Mouse (Mus musculus) testis, adult 2 months (tissue): ENCODE data around the gene Aff1.

Experiments used
- CTCF ChIP-seq: fragments of 200-500 bp; IDR thresholded peaks from 2 replicates; pipeline ENCODE4 v1.5.1; 2012; ENCODE audit warnings: low read depth, mild to moderate bottlenecking, inconsistent platforms, low read length, moderate library complexity; ENCODE audit not compliant: control insufficient read depth, insufficient read depth, insufficient replicate concordance
- POLR2A ChIP-seq: fragments of 200-500 bp; IDR thresholded peaks from 2 replicates; pipeline ENCODE4 v1.6.1; 2012; ENCODE audit warnings: low read depth, mild to moderate bottlenecking, inconsistent platforms, low read length, moderate library complexity; ENCODE audit not compliant: control insufficient read depth

GRCm38 (mm10) chr5:103732581-103732980 is 40.4 kb downstream of the Aff1 start:
- TF ChIP-seq CTCF (no peak), POLR2A (no peak)
